Mouse (Mus musculus) E14TG2a.4 (cell line): ENCODE results near the gene Tma7.

Experiments
- CTCF ChIP-seq: conservative IDR thresholded peaks from 2 replicates; pipeline ENCODE4 v1.5.1; 2014; ENCODE audit warnings: low read length
- NANOG ChIP-seq: IDR thresholded peaks from 2 replicates; pipeline ENCODE4 v1.6.1; 2014; ENCODE audit warnings: borderline replicate concordance, low read length, mixed read lengths

GRCm38 (mm10) chr9:109103250-109103649 lies 20.9 kb upstream of the Tma7 start:
- no peak for TF ChIP-seq CTCF
- TF ChIP-seq NANOG, result no peak
